Comparison of ENCODE assay signal across 15 mouse cellular contexts in genomic region chr2:118713631-118714030, GRCm38 (mm10). TPM values are rescaled to one million over a fixed set of nuclear protein-coding genes. Genes with fewer than 3 reads are reported as not detected.
"Had no signal": no experiment of that assay in that cellular context is flagged by ENCODE, and none has a peak within 500 bp of the region (broad histone marks: within the 10 kb centered on the region; RNA-seq: fewer than 3 reads in every experiment).

No protein-coding gene starts in this region.

- ATAC-seq: intestine, embryonic 16.5 days had no signal

- H3K9me3 ChIP-seq: limb, embryonic 10.5 days; megakaryocyte, embryonic 14.5 days; midbrain, embryonic 12.5 days had no signal

- DNase-seq: kidney, adult 8-10 months; kidney, postnatal 25 days; lung, embryonic 14.5 days; lung, postnatal 10 days; lung, postnatal 4 days; thymus, adult 18-20 months; thymus, postnatal 25 days had no signal

- H3K36me3 ChIP-seq: limb, embryonic 10.5 days; midbrain, embryonic 12.5 days had no signal

- H3K27ac ChIP-seq: limb, embryonic 10.5 days; midbrain, embryonic 12.5 days had no signal

- H3K4me2 ChIP-seq: liver, embryonic 11.5 days; lung, embryonic 14.5 days; midbrain, embryonic 12.5 days had no signal

- H3K27me3 ChIP-seq: megakaryocyte, embryonic 14.5 days had no signal

- H3K9ac ChIP-seq: lung, embryonic 14.5 days; midbrain, embryonic 12.5 days had no signal

- H3K4me3 ChIP-seq: limb, embryonic 10.5 days; megakaryocyte, embryonic 14.5 days; midbrain, embryonic 12.5 days had no signal

RNA-seq across cellular contexts. Expression of gene Ankrd63, which starts 9.9 kb away (rescaled TPM):
- polyA plus RNA-seq: limb, embryonic 10.5 days; liver, embryonic 11.5 days; lung, embryonic 14.5 days; midbrain, embryonic 12.5 days; midbrain, embryonic 16.5 days; neural tube, embryonic 14.5 days; stomach, embryonic 14.5 days had no signal
